Mouse (Mus musculus): ENCODE measurements around the gene Arrdc4. TPM values are rescaled to one million over a fixed set of nuclear protein-coding genes. Genes with fewer than 3 reads are reported as not detected.

Gene Arrdc4
- polyA plus RNA-seq, 1 experiment: 0.01 TPM

- Histone ChIP-seq H3K4me3 (no peak overlapping the region), H3K79me2 (ENCODE audit: control insufficient read depth, insufficient read depth) (no peaks in the 10 kb centered on the region), H3K27me3 (ENCODE audit: control insufficient read depth, insufficient read depth, insufficient read length) (no peaks in the 10 kb centered on the region), H3K4me2 (ENCODE audit: low read depth) (no peak overlapping the region), H3K36me3 (ENCODE audit: control insufficient read depth, insufficient read depth) (no peaks in the 10 kb centered on the region), H3ac (ENCODE audit: control insufficient read depth, insufficient read length) (no peak overlapping the region)
- TF ChIP-seq MAX (IDR thresholded peaks at IDR 0.05; ENCODE audit: low read depth) (no peak), TCF3 (IDR thresholded peaks at IDR 0.05; ENCODE audit: insufficient read length, low read depth) (no peak), USF1 (IDR thresholded peaks at IDR 0.05; ENCODE audit: low read depth) (no peak), E2F4 (IDR thresholded peaks at IDR 0.05; ENCODE audit: insufficient read depth) (no peak), REST (IDR thresholded peaks at IDR 0.05; ENCODE audit: insufficient read depth, insufficient read length) (no peak), SRF (IDR thresholded peaks at IDR 0.05; ENCODE audit: control insufficient read depth, insufficient read length, low read depth) (no peak), POLR2AphosphoS2 (IDR thresholded peaks at IDR 0.05; ENCODE audit: insufficient read length, low read depth) (no peak), POLR2A (IDR thresholded peaks at IDR 0.05; ENCODE audit: insufficient read length, low read depth) (no peak), TCF12 (IDR thresholded peaks at IDR 0.05; ENCODE audit: insufficient read depth, poor library complexity, severe bottlenecking) (no peak), MYOD1 (IDR thresholded peaks at IDR 0.05; ENCODE audit: control insufficient read depth in 1 of 3, insufficient read length in 2 of 3, low read depth in 2 of 3) (no peak), CEBPB (IDR thresholded peaks at IDR 0.05; ENCODE audit: insufficient read depth, poor library complexity, severe bottlenecking) (no peak), MYOG (IDR thresholded peaks at IDR 0.05; ENCODE audit: control insufficient read depth in 1 of 3, insufficient read depth in 1 of 3, insufficient read length in 2 of 3, low read depth in 2 of 3) (no peak)
Measured at GRCm38 (mm10) chr7:68716926-68717325, 32.1 kb downstream of the Arrdc4 start.

DNA sequence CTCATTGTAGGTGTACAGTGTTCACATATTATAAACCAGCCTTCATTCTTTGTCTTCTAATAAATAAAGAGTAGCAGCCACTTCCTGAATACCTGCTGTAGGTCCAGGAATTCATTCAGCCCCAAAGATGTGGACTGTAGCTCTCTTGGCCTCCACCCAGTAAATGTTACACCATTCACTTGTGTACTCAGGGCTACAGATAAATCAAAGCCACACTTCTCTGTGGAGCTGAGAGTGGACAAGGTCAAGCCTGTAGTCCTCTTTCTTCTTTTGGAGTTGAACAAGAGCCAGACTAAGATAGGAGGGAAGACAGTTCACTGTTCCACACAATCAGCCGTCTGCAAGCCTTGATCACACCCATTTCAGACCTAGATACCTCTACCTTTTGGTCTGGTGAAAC, 36.1 kb downstream of the Arrdc4 start:
- no peaks in the 10 kb centered on the region for H3K79me2 ChIP-seq (ENCODE audit: control insufficient read depth, insufficient read depth)
- H3K27me3 ChIP-seq (ENCODE audit: control insufficient read depth, insufficient read depth, insufficient read length): no peaks in the 10 kb centered on the region
- no peak overlapping the region for H3ac ChIP-seq (ENCODE audit: control insufficient read depth, insufficient read length)
- TF ChIP-seq E2F4 (IDR thresholded peaks at IDR 0.05; ENCODE audit: insufficient read depth) (no peak), MYOG (IDR thresholded peaks at IDR 0.05; ENCODE audit: control insufficient read depth in 1 of 3, insufficient read depth in 1 of 3, insufficient read length in 2 of 3, low read depth in 2 of 3) (no peak)
- H3K36me3 ChIP-seq (ENCODE audit: control insufficient read depth, insufficient read depth): no peaks in the 10 kb centered on the region
- H3K4me3 ChIP-seq: no peak overlapping the region
- H3K4me2 ChIP-seq (ENCODE audit: low read depth): no peak overlapping the region

GRCm38 (mm10) chr7:68712425-68712824, 36.6 kb downstream of the Arrdc4 start:
- no peaks in the 10 kb centered on the region for H3K79me2 ChIP-seq (ENCODE audit: control insufficient read depth, insufficient read depth)
- no peak overlapping the region for H3K4me2 ChIP-seq (ENCODE audit: low read depth)
- no peak overlapping the region for H3K4me3 ChIP-seq
- TF ChIP-seq E2F4 (IDR thresholded peaks at IDR 0.05; ENCODE audit: insufficient read depth) (no peak), TCF12 (IDR thresholded peaks at IDR 0.05; ENCODE audit: insufficient read depth, poor library complexity, severe bottlenecking) (no peak), MYOG (IDR thresholded peaks at IDR 0.05; ENCODE audit: control insufficient read depth in 1 of 3, insufficient read depth in 1 of 3, insufficient read length in 2 of 3, low read depth in 2 of 3) (no peak), MAX (IDR thresholded peaks at IDR 0.05; ENCODE audit: low read depth) (no peak), POLR2A (IDR thresholded peaks at IDR 0.05; ENCODE audit: insufficient read length, low read depth) (no peak), POLR2AphosphoS2 (IDR thresholded peaks at IDR 0.05; ENCODE audit: insufficient read length, low read depth) (no peak), REST (IDR thresholded peaks at IDR 0.05; ENCODE audit: insufficient read depth, insufficient read length) (no peak), CEBPB (IDR thresholded peaks at IDR 0.05; ENCODE audit: insufficient read depth, poor library complexity, severe bottlenecking) (no peak), TCF3 (IDR thresholded peaks at IDR 0.05; ENCODE audit: insufficient read length, low read depth) (no peak), USF1 (IDR thresholded peaks at IDR 0.05; ENCODE audit: low read depth) (no peak), MYOD1 (IDR thresholded peaks at IDR 0.05; ENCODE audit: control insufficient read depth in 1 of 3, insufficient read length in 2 of 3, low read depth in 2 of 3) (no peak), SRF (IDR thresholded peaks at IDR 0.05; ENCODE audit: control insufficient read depth, insufficient read length, low read depth) (no peak)
- H3K36me3 ChIP-seq (ENCODE audit: control insufficient read depth, insufficient read depth): no peaks in the 10 kb centered on the region
- H3K27me3 ChIP-seq (ENCODE audit: control insufficient read depth, insufficient read depth, insufficient read length): no peaks in the 10 kb centered on the region
- no peak overlapping the region for H3ac ChIP-seq (ENCODE audit: control insufficient read depth, insufficient read length)

DNA sequence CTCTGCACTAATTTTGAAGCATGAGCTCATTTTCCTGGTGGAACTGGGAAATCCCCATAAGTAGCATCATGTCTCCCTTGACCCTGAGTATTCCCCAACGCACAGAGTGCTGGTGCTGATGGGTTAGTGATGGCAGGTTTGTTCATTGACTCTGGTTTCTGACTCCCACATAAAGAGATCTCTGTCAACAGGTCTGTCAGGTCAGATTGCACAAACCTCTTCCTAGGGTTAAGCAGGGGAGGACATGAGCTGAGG, 39.8 kb downstream of the Arrdc4 start:
- Histone ChIP-seq H3ac (ENCODE audit: control insufficient read depth, insufficient read length) (no peak overlapping the region), H3K4me3 (no peak overlapping the region), H3K36me3 (ENCODE audit: control insufficient read depth, insufficient read depth) (no peaks in the 10 kb centered on the region), H3K4me2 (ENCODE audit: low read depth) (no peak overlapping the region), H3K27me3 (ENCODE audit: control insufficient read depth, insufficient read depth, insufficient read length) (no peaks in the 10 kb centered on the region), H3K79me2 (ENCODE audit: control insufficient read depth, insufficient read depth) (no peaks in the 10 kb centered on the region)
- TF ChIP-seq POLR2A (IDR thresholded peaks at IDR 0.05; ENCODE audit: insufficient read length, low read depth) (no peak), REST (IDR thresholded peaks at IDR 0.05; ENCODE audit: insufficient read depth, insufficient read length) (no peak), MYOG (IDR thresholded peaks at IDR 0.05; ENCODE audit: control insufficient read depth in 1 of 3, insufficient read depth in 1 of 3, insufficient read length in 2 of 3, low read depth in 2 of 3) (no peak), USF1 (IDR thresholded peaks at IDR 0.05; ENCODE audit: low read depth) (no peak), TCF3 (IDR thresholded peaks at IDR 0.05; ENCODE audit: insufficient read length, low read depth) (no peak), TCF12 (IDR thresholded peaks at IDR 0.05; ENCODE audit: insufficient read depth, poor library complexity, severe bottlenecking) (no peak), SRF (IDR thresholded peaks at IDR 0.05; ENCODE audit: control insufficient read depth, insufficient read length, low read depth) (no peak), MAX (IDR thresholded peaks at IDR 0.05; ENCODE audit: low read depth) (no peak), CEBPB (IDR thresholded peaks at IDR 0.05; ENCODE audit: insufficient read depth, poor library complexity, severe bottlenecking) (no peak), MYOD1 (IDR thresholded peaks at IDR 0.05; ENCODE audit: control insufficient read depth in 1 of 3, insufficient read length in 2 of 3, low read depth in 2 of 3) (no peak)

DNA sequence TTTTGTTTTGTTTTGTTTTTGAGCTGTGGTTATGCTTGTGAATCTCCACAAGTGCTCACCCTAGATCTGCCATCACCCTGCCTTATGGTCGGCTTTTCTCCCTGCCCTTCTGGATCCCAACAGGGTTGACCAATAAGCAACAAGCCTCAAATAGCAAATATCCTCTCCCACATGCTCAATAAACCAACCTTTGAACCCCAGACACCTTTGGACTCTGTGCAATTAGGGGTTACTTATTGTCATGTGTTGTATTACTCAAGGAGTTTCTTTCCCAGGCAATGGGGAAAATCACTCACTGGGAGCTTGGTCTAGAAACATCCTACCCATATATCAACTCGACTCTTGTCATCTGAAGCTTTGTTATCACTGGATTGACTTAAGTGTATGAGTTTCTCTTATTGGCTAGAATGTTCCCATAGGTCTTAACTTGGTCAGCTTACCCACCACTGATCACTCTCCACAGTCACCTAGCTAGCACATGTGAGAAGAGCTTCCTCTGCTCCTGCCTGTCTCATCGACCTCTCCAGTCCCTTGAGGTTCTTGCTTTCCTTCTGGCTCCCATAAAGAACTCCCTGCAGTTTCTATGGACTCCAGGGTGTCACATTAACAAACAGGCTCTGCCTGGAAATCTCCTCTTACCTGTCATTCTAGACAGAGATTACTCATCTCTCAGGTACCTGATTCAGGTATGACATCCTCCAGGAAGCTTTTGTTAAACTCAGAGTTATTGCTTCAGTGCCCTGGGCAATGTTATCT, 40.3 kb downstream of the Arrdc4 start:
- Histone ChIP-seq H3K79me2 (ENCODE audit: control insufficient read depth, insufficient read depth) (no peaks in the 10 kb centered on the region), H3K27me3 (ENCODE audit: control insufficient read depth, insufficient read depth, insufficient read length) (no peaks in the 10 kb centered on the region), H3K4me2 (ENCODE audit: low read depth) (no peak overlapping the region), H3ac (ENCODE audit: control insufficient read depth, insufficient read length) (no peak overlapping the region), H3K36me3 (ENCODE audit: control insufficient read depth, insufficient read depth) (no peaks in the 10 kb centered on the region), H3K4me3 (no peak overlapping the region)
- TF ChIP-seq TCF12 (IDR thresholded peaks at IDR 0.05; ENCODE audit: insufficient read depth, poor library complexity, severe bottlenecking) (no peak), REST (IDR thresholded peaks at IDR 0.05; ENCODE audit: insufficient read depth, insufficient read length) (no peak), POLR2A (IDR thresholded peaks at IDR 0.05; ENCODE audit: insufficient read length, low read depth) (no peak), TCF3 (IDR thresholded peaks at IDR 0.05; ENCODE audit: insufficient read length, low read depth) (no peak), SRF (IDR thresholded peaks at IDR 0.05; ENCODE audit: control insufficient read depth, insufficient read length, low read depth) (no peak), MAX (IDR thresholded peaks at IDR 0.05; ENCODE audit: low read depth) (no peak), USF1 (IDR thresholded peaks at IDR 0.05; ENCODE audit: low read depth) (no peak), MYOD1 (IDR thresholded peaks at IDR 0.05; ENCODE audit: control insufficient read depth in 1 of 3, insufficient read length in 2 of 3, low read depth in 2 of 3) (no peak), CEBPB (IDR thresholded peaks at IDR 0.05; ENCODE audit: insufficient read depth, poor library complexity, severe bottlenecking) (no peak), POLR2AphosphoS2 (IDR thresholded peaks at IDR 0.05; ENCODE audit: insufficient read length, low read depth) (no peak), E2F4 (IDR thresholded peaks at IDR 0.05; ENCODE audit: insufficient read depth) (no peak), MYOG (IDR thresholded peaks at IDR 0.05; ENCODE audit: control insufficient read depth in 1 of 3, insufficient read depth in 1 of 3, insufficient read length in 2 of 3, low read depth in 2 of 3) (no peak)

Data from myocyte (in vitro differentiated cells).